Mouse (Mus musculus): ENCODE data around the gene Ptpru. TPM values are rescaled to one million over a fixed set of nuclear protein-coding genes. Genes with fewer than 3 reads are reported as not detected.

The Ptpru gene
- total and polyA plus RNA-seq, 3 experiments: 0.38 TPM; not detected in 2

GRCm38 (mm10) chr4:131723415-131724080 is 114.5 kb downstream of the Ptpru start:
- Histone ChIP-seq H3K4me2 (ENCODE audit: insufficient read depth, low read depth, poor library complexity, severe bottlenecking) (no peak overlapping the region), H3K27me3 (replicated peaks) (peaks cover 90% of the 10 kb centered on the region), H3K4me1 (ENCODE audit: control insufficient read depth in 1 of 2, insufficient read depth in 2 of 2) (no peaks in the 10 kb centered on the region), H3K79me2 (replicated peaks; ENCODE audit: control insufficient read depth, extremely low read depth, insufficient read depth, poor library complexity, severe bottlenecking) (no peaks in the 10 kb centered on the region), H3K9ac (ENCODE audit: insufficient read depth, low read depth) (no peak overlapping the region), H3K36me3 (replicated peaks in 1 of 2; ENCODE audit: control insufficient read depth in 1 of 2, insufficient read depth in 1 of 2, low read length in 1 of 2) (no peaks in the 10 kb centered on the region), H3K9me3 (replicated peaks; ENCODE audit: low read length) (no peaks in the 10 kb centered on the region), H3K27ac (ENCODE audit: insufficient read depth, low read depth) (no peak overlapping the region), H3K4me3 (replicated peaks in 1 of 3; ENCODE audit: low read depth in 2 of 3, low read length in 2 of 3, poor library complexity in 1 of 3) (no peak overlapping the region)
- peak; percentile 24 for DNase-seq (ENCODE audit: extremely low read depth)
- in situ Hi-C loops (cut with MboI; ENCODE audit: low pct_ligation_motif_present, low pct_unique_long_range_greater_than_20kb, low sequenced_read_pairs) (no loop called here), dilution Hi-C loops (cut with MboI; ENCODE audit: extremely low pct_ligation_motif_present, extremely low pct_unique_long_range_greater_than_20kb, low sequenced_read_pairs) (no loop called here)
- no peak for TF ChIP-seq SIN3A (IDR thresholded peaks at IDR 0.05; ENCODE audit: low read length)
- TF ChIP-seq SMC3 (IDR thresholded peaks at IDR 0.05; ENCODE audit: low read depth, low read length): peak; percentile 76
- TF ChIP-seq CTCF (conservative IDR thresholded peaks at IDR 0.05 in 1 of 2, IDR thresholded peaks at IDR 0.05 in 1 of 2; ENCODE audit: low read depth in 2 of 2, low read length in 2 of 2): peak; percentile 65 to 76
- peak; percentile 57 for TF ChIP-seq RAD21 (IDR thresholded peaks at IDR 0.05; ENCODE audit: low read depth, low read length)

GRCm38 (mm10) chr4:131722121-131722841 is 115.8 kb downstream of the Ptpru start:
- no peak for DNase-seq (ENCODE audit: extremely low read depth)
- Histone ChIP-seq H3K4me3 (replicated peaks in 1 of 3; ENCODE audit: low read depth in 2 of 3, low read length in 2 of 3, poor library complexity in 1 of 3) (no peak overlapping the region), H3K36me3 (replicated peaks in 1 of 2; ENCODE audit: control insufficient read depth in 1 of 2, insufficient read depth in 1 of 2, low read length in 1 of 2) (no peaks in the 10 kb centered on the region), H3K79me2 (replicated peaks; ENCODE audit: control insufficient read depth, extremely low read depth, insufficient read depth, poor library complexity, severe bottlenecking) (no peaks in the 10 kb centered on the region), H3K4me1 (ENCODE audit: control insufficient read depth in 1 of 2, insufficient read depth in 2 of 2) (no peaks in the 10 kb centered on the region), H3K9ac (ENCODE audit: insufficient read depth, low read depth) (no peak overlapping the region), H3K4me2 (ENCODE audit: insufficient read depth, low read depth, poor library complexity, severe bottlenecking) (no peak overlapping the region), H3K27me3 (replicated peaks) (peaks cover 90% of the 10 kb centered on the region), H3K9me3 (replicated peaks; ENCODE audit: low read length) (no peaks in the 10 kb centered on the region), H3K27ac (ENCODE audit: insufficient read depth, low read depth) (no peak overlapping the region)
- in situ Hi-C loops (cut with MboI; ENCODE audit: low pct_ligation_motif_present, low pct_unique_long_range_greater_than_20kb, low sequenced_read_pairs): no loop called here
- dilution Hi-C loops (cut with MboI; ENCODE audit: extremely low pct_ligation_motif_present, extremely low pct_unique_long_range_greater_than_20kb, low sequenced_read_pairs): no loop called here
- TF ChIP-seq UBTF (IDR thresholded peaks at IDR 0.05; ENCODE audit: low read depth, low read length): no peak
- no peak for TF ChIP-seq KAT2A (IDR thresholded peaks at IDR 0.05; ENCODE audit: insufficient replicate concordance, low read length)
- no peak for TF ChIP-seq MAFK (IDR thresholded peaks at IDR 0.05; ENCODE audit: insufficient replicate concordance, low read length)
- no peak for TF ChIP-seq NELFE (IDR thresholded peaks at IDR 0.05; ENCODE audit: low read depth, low read length)
- TF ChIP-seq ZKSCAN1 (IDR thresholded peaks at IDR 0.05; ENCODE audit: borderline replicate concordance, low read depth, low read length): no peak
- TF ChIP-seq CHD2 (IDR thresholded peaks at IDR 0.05; ENCODE audit: low read length): no peak
- no peak for TF ChIP-seq JUND (conservative IDR thresholded peaks at IDR 0.05; ENCODE audit: low read depth, low read length)
- no peak for TF ChIP-seq TCF12 (IDR thresholded peaks at IDR 0.05; ENCODE audit: low read depth, low read length)
- no peak for TF ChIP-seq HCFC1 (IDR thresholded peaks at IDR 0.05; ENCODE audit: low read depth, low read length)
- no peak for TF ChIP-seq SIN3A (IDR thresholded peaks at IDR 0.05; ENCODE audit: low read length)
- TF ChIP-seq EP300 (IDR thresholded peaks at IDR 0.05; ENCODE audit: low read length): no peak
- no peak for TF ChIP-seq TBP (conservative IDR thresholded peaks at IDR 0.05; ENCODE audit: low read depth, low read length)
- no peak for TF ChIP-seq CHD1 (IDR thresholded peaks at IDR 0.05; ENCODE audit: low read depth, low read length)
